ENCODE assay signal across 21 mouse cellular contexts in genomic region chr8:105579719-105580118, GRCm38 (mm10). TPM values are rescaled to one million over a fixed set of nuclear protein-coding genes. Genes with fewer than 3 reads are reported as not detected.
"Had no signal": no experiment of that assay in that cellular context is flagged by ENCODE, and none has a peak within 500 bp of the region (broad histone marks: within the 10 kb centered on the region; RNA-seq: fewer than 3 reads in every experiment).

No protein-coding gene starts in this region.

- DNase-seq: kidney, adult 9 months; kidney, postnatal 36 days; layer of hippocampus, adult 9-11 months; layer of hippocampus, postnatal 36 days; liver; liver, embryonic 13.5 days; liver, postnatal 0 days; lung, postnatal 14 days; thymus, adult 2 months; thymus, postnatal 25 days had no signal

- H3K4me2 ChIP-seq: liver, embryonic 13.5 days; lung, embryonic 15.5 days; midbrain, embryonic 12.5 days; neural tube, embryonic 15.5 days had no signal

- H3K27ac ChIP-seq: kidney, postnatal 0 days; liver, embryonic 13.5 days; lung, embryonic 15.5 days; macrophage; midbrain, embryonic 12.5 days; neural tube, embryonic 15.5 days had no signal

- H3K27me3 ChIP-seq: liver, embryonic 13.5 days; lung, embryonic 15.5 days; midbrain, embryonic 12.5 days; neural tube, embryonic 15.5 days had no signal

- H3K9me3 ChIP-seq: liver, embryonic 13.5 days; lung, embryonic 15.5 days; midbrain, embryonic 12.5 days; neural tube, embryonic 15.5 days had no signal

- H3K9ac ChIP-seq: liver, embryonic 13.5 days; liver, postnatal 0 days; lung, embryonic 15.5 days; midbrain, embryonic 12.5 days; neural tube, embryonic 15.5 days had no signal

- H3K4me1 ChIP-seq: liver, embryonic 13.5 days; lung, embryonic 15.5 days; midbrain, embryonic 12.5 days; neural tube, embryonic 15.5 days had no signal

- ATAC-seq: intestine, postnatal 0 days; liver, postnatal 0 days had no signal

- H3K36me3 ChIP-seq: liver, embryonic 13.5 days; lung, embryonic 15.5 days; midbrain, embryonic 12.5 days; neural tube, embryonic 15.5 days had no signal

- H3K4me3 ChIP-seq: liver, embryonic 13.5 days; lung, embryonic 15.5 days; midbrain, embryonic 12.5 days; myocyte; neural tube, embryonic 15.5 days had no signal

RNA-seq across cellular contexts. Expression of gene Agrp, which starts 57.5 kb away (rescaled TPM):
- total RNA-seq: layer of hippocampus, adult 18-20 months; layer of hippocampus, postnatal 36 days; left cerebral cortex, adult 8-10 months; megakaryocyte-erythroid progenitor cell, adult 5-6 weeks had no signal
- polyA plus RNA-seq: liver, postnatal 0 days; macrophage; testis, adult 2 months had no signal
